Mouse (Mus musculus): Measurements from ENCODE around the gene Gm20834. TPM values are rescaled to one million over a fixed set of nuclear protein-coding genes. Genes with fewer than 3 reads are reported as not detected.
"Not testable (repeated sequence)": the region's sequence is repeated elsewhere in the genome, so short reads cannot be mapped to it uniquely, and the experiment has no call there.

Gm20834 gene
- total RNA-seq (2021): not detected
- long read RNA-seq, experiment 1: 0 reads
- long read RNA-seq, experiment 2: 0 reads

DNA sequence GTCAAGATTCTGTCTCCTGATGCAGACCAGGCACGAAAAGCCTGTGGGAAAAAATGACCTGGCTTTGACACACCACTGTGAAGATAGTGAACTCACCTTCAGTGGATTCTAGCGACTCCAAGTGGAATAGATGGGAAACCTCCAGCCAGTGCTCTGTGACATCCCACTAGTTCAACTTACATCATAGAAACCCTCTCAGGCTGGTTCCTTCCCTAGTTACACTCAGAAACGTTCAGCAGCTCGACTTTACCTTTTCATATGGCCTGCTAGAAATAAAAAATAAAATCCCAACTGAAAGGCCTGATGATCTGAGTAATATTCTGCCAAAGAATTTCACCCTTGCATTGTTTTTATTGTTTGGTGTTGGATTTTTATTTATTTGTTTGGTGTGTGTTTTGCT is at the start of gene Gm20834:
Gm20834 (minus strand) TSS at position 101 of the 400 bp plus-strand sequence.
- H3K27ac ChIP-seq; intact Hi-C loops (cut with DNase I); DNase-seq; H3K4me3 ChIP-seq: not testable (repeated sequence)

Other genes starting within 250 kb of the Gm20834 start
- not detected for gene Gm21310, start 177.4 kb downstream of the Gm20834 start, total RNA-seq (2021)
- gene Gm28510, start 88.1 kb upstream of the Gm20834 start, total RNA-seq (2021): not detected
- not detected for gene Gm20737, start 211.5 kb upstream of the Gm20834 start, total RNA-seq (2021)
- not detected for gene Gm21775, start 228.9 kb upstream of the Gm20834 start, total RNA-seq (2021)